Mouse (Mus musculus): ENCODE measurements around the gene Acsl1.

DNA sequence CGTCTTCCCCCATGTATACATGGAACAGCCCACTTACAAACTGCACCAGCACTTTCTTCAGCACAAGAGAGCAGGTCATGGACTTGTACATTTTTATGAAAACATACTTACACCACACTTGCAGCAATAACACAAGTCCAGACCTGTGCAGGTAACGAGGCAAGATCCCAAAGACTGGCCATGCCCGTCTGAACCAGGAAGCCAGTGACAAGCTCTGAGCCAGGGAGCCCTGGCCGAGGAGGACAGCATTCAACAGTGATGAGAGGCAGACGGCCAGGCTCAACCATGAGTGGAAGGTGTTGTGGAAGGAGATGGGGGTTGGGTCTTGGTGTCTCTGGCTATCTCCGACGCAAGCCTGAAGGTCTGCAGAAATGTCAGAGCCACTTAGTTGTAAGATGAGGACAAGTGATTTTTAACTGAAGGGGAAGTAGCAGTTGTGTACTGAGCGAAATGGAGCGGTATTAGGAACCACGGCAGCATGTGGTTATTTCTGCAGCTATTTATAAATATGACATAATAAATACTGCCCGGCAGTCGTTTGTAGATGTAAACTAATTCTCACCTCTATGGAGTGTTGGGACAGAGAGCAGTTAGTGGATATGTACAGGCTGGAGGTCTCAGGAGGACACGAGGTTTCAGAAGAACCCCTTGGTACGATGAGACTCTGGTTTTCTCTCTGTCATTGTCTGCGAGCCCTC, 26.6 kb downstream of the Acsl1 start:
- TF ChIP-seq CTCF (IDR thresholded peaks at IDR 0.05; ENCODE audit: low read depth) (no peak), EP300 (IDR thresholded peaks at IDR 0.05; ENCODE audit: low read depth) (no peak)
